17 mouse cellular contexts compared by ENCODE assay signal in the genomic region with DNA sequence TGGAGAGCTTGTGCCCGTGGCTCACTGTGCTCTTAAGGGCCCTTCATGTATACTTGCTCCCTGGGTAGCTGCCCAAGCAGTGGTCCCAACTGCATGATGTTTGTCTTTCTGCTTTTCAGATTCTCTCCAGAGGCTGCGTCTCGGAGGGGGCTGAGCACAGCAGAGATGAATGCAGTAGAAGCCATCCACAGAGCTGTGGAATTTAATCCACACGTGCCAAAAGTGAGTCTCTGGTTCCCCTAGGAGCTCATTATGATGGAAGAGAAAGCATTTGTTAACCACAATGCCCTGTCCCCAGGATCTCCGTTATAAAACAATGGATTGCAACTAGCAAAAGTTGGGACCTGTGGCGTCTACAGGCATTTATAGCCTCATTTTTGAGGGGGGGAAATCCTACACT.
A peak's percentile ranks its signal among the peaks of the same experiment; 100 is the strongest.
DNase-seq lines count a peak whose midpoint lies in the region; ATAC-seq and TF ChIP-seq lines count a peak whose summit lies in the region.
"Had no signal": no experiment of that assay in that cellular context is flagged by ENCODE, and none has a peak within 500 bp of the region (broad histone marks: within the 10 kb centered on the region; RNA-seq: fewer than 3 reads in every experiment).

No protein-coding gene starts in this region.

- ATAC-seq in intestine, embryonic 15.5 days = no peak
- no peak for ATAC-seq in intestine, postnatal 0 days
- ATAC-seq in midbrain, embryonic 12.5 days (ENCODE audit: low FRiP score, low read depth) = peak; percentile 44; the same call in 1 of the 2 replicates
- ATAC-seq: CD4-positive, CD25-positive, alpha-beta regulatory T cell, adult 4 months had no signal

- no peaks in the 10 kb centered on the region for H3K27me3 ChIP-seq in intestine, embryonic 15.5 days (replicated peaks)
- H3K27me3 ChIP-seq in intestine, postnatal 0 days (replicated peaks; ENCODE audit: control insufficient read depth, insufficient read depth, low read length) = no peaks in the 10 kb centered on the region
- no peaks in the 10 kb centered on the region for H3K27me3 ChIP-seq in midbrain, embryonic 12.5 days
- H3K27me3 ChIP-seq: heart, embryonic 15.5 days; neural tube, embryonic 12.5 days had no signal

- DNase-seq in Muller cell, postnatal 12 days (ENCODE audit: inconsistent ontology term) = peak; percentile 80
- DNase-seq in brain, embryonic 14.5 days (ENCODE audit: low read depth) = peak; percentile 40
- no peak for DNase-seq in heart, adult 11 months
- no peak for DNase-seq in adrenal gland, postnatal 36 days
- DNase-seq: adrenal gland, postnatal 25 days; cerebellum, adult 9-11 months; kidney, postnatal 10 days; lung, postnatal 10 days; thymus, postnatal 36 days had no signal

- no peak for TF ChIP-seq CTCF in intestine, postnatal 0 days (IDR thresholded peaks at IDR 0.05; ENCODE audit: low read depth)
- no peak for TF ChIP-seq CTCF in brain, embryonic 14.5 days (IDR thresholded peaks at IDR 0.05; ENCODE audit: borderline replicate concordance, extremely low read depth, insufficient read depth, insufficient read length)

- no peak overlapping the region for H3K4me2 ChIP-seq in intestine, embryonic 15.5 days (replicated peaks)
- no peak overlapping the region for H3K4me2 ChIP-seq in intestine, postnatal 0 days (replicated peaks; ENCODE audit: low read depth)
- no peak overlapping the region for H3K4me2 ChIP-seq in midbrain, embryonic 12.5 days (replicated peaks)
- H3K4me2 ChIP-seq: heart, embryonic 15.5 days; liver, embryonic 11.5 days; neural tube, embryonic 12.5 days had no signal

- no peaks in the 10 kb centered on the region for H3K36me3 ChIP-seq in intestine, embryonic 15.5 days
- H3K36me3 ChIP-seq in intestine, postnatal 0 days (ENCODE audit: control insufficient read depth, insufficient read depth) = no peaks in the 10 kb centered on the region
- H3K36me3 ChIP-seq in midbrain, embryonic 12.5 days = peaks cover 15% of the 10 kb centered on the region; the same call in 1 of the 2 replicates

- H3K4me1 ChIP-seq in intestine, embryonic 15.5 days (replicated peaks) = peaks cover 2% of the 10 kb centered on the region; the same call in 1 of the 2 replicates
- no peaks in the 10 kb centered on the region for H3K4me1 ChIP-seq in intestine, postnatal 0 days (replicated peaks; ENCODE audit: control insufficient read depth, insufficient read depth, low read length)
- H3K4me1 ChIP-seq in midbrain, embryonic 12.5 days = peaks cover 23% of the 10 kb centered on the region
- H3K4me1 ChIP-seq: neural tube, embryonic 12.5 days had no signal

- H3K4me3 ChIP-seq in intestine, embryonic 15.5 days (replicated peaks) = no peak overlapping the region
- H3K4me3 ChIP-seq in intestine, postnatal 0 days (ENCODE audit: low read depth, low read length) = no peak overlapping the region
- no peak overlapping the region for H3K4me3 ChIP-seq in midbrain, embryonic 12.5 days
- H3K4me3 ChIP-seq: erythroblast, embryonic 14.5 days; heart, embryonic 15.5 days; neural tube, embryonic 12.5 days had no signal

- H3K27ac ChIP-seq in intestine, embryonic 15.5 days = peak overlapping the region; percentile 2; the same call in 1 of the 2 replicates
- H3K27ac ChIP-seq in intestine, postnatal 0 days (ENCODE audit: low read depth, low read length) = no peak overlapping the region
- H3K27ac ChIP-seq in midbrain, embryonic 12.5 days (replicated peaks) = peak overlapping the region; percentile 35; the same call in 1 of the 2 replicates
- H3K27ac ChIP-seq: heart, embryonic 15.5 days; neural tube, embryonic 12.5 days had no signal

- WGBS in intestine, embryonic 15.5 days = 29% methylated on average over 6 of the region's 6 CpGs
- WGBS in intestine, postnatal 0 days = 46% methylated on average over 6 of the region's 6 CpGs
- 6% methylated on average over 6 of the region's 6 CpGs for WGBS in midbrain, embryonic 12.5 days

- no peak overlapping the region for H3K9ac ChIP-seq in intestine, embryonic 15.5 days
- no peak overlapping the region for H3K9ac ChIP-seq in intestine, postnatal 0 days (ENCODE audit: low read depth, low read length)
- no peak overlapping the region for H3K9ac ChIP-seq in midbrain, embryonic 12.5 days (replicated peaks)
- H3K9ac ChIP-seq: heart, embryonic 15.5 days; neural tube, embryonic 12.5 days had no signal

- TF ChIP-seq POLR2A in brain, embryonic 14.5 days (IDR thresholded peaks at IDR 0.05; ENCODE audit: borderline replicate concordance, extremely low read depth, insufficient read depth, insufficient read length, poor library complexity, severe bottlenecking) = no peak

- H3K9me3 ChIP-seq in intestine, embryonic 15.5 days = no peaks in the 10 kb centered on the region
- H3K9me3 ChIP-seq in intestine, postnatal 0 days (ENCODE audit: control insufficient read depth) = no peaks in the 10 kb centered on the region
- H3K9me3 ChIP-seq in midbrain, embryonic 12.5 days = no peaks in the 10 kb centered on the region
- H3K9me3 ChIP-seq: heart, embryonic 15.5 days; neural tube, embryonic 12.5 days had no signal

Comparison
In these comparisons a context has a peak if more than half of its experiments do, and no peak if none do; other contexts are left out.
1. DNase-seq: peak in Muller cell, postnatal 12 days (single experiment) and brain, embryonic 14.5 days (single experiment); none in heart, adult 11 months (single experiment) and adrenal gland, postnatal 36 days (0 of 2).